Mouse (Mus musculus) limb, embryonic 13.5 days (tissue): ENCODE measurements around the gene Arhgef7. TPM values are rescaled to one million over a fixed set of nuclear protein-coding genes. Genes with fewer than 3 reads are reported as not detected.

Source experiments
- ATAC-seq: fragments of 200-750 bp; cut with Nextera tagmentation; 2 replicates; pipeline ENCODE4 v1.8.0; 2017; ENCODE audit warnings: low read depth, moderate number of reproducible peaks, moderate TSS enrichment; ENCODE audit not compliant: low FRiP score
- H3K27ac ChIP-seq: fragments of 300-500 bp; sonication (generic); 2 replicates; pipeline ENCODE4 v1.5.1; 2015; ENCODE audit warnings: inconsistent platforms, mild to moderate bottlenecking, moderate library complexity
- H3K27me3 ChIP-seq: fragments of 300-500 bp; sonication (generic); 2 replicates; pipeline ENCODE4 v1.6.1; 2015; ENCODE audit warnings: mild to moderate bottlenecking, inconsistent platforms
- H3K36me3 ChIP-seq: fragments of 300-500 bp; sonication (generic); 2 replicates; pipeline ENCODE4 v1.6.1; 2015; ENCODE audit warnings: inconsistent platforms, mild to moderate bottlenecking, moderate library complexity
- H3K4me1 ChIP-seq: fragments of 300-500 bp; sonication (generic); 2 replicates; pipeline ENCODE4 v1.6.1; 2015; ENCODE audit warnings: inconsistent platforms
- H3K4me2 ChIP-seq: fragments of 300-500 bp; sonication (generic); replicated peaks from 2 replicates; pipeline ENCODE4 v1.6.1; 2015; ENCODE audit warnings: inconsistent platforms, mild to moderate bottlenecking, moderate library complexity
- H3K4me3 ChIP-seq: fragments of 300-500 bp; sonication (generic); 2 replicates; pipeline ENCODE4 v1.5.1; 2015; ENCODE audit warnings: moderate library complexity, mild to moderate bottlenecking, inconsistent platforms
- H3K9ac ChIP-seq: fragments of 300-500 bp; sonication (generic); 2 replicates; pipeline ENCODE4 v1.6.1; 2015; ENCODE audit warnings: mild to moderate bottlenecking, inconsistent platforms
- H3K9me3 ChIP-seq: fragments of 300-500 bp; sonication (generic); 2 replicates; pipeline ENCODE4 v1.6.1; 2016; ENCODE audit warnings: inconsistent platforms
- WGBS: fragments of 180-500 bp; shearing (Covaris S2); methylation state at CpG from one replicate; pipeline ENCODE4 v1.1.7; 2015; 5-methylcytosine and 5-hydroxymethylcytosine counted together
- polyA plus RNA-seq: library from polyadenylated mRNA; unstranded; fragments of >200 nt; fragmentation: Nextera tagmentation; extraction: Ambion mirVana; gene quantifications from 2 replicates; pipeline ENCODE4 v1.2.1, GENCODE M21; 2015

Gene Arhgef7
- polyA plus RNA-seq, 1 experiment from 2014 or later = 52.3 TPM

GRCm38 (mm10) chr8:11700060-11701032 is 27.2 kb upstream of the Arhgef7 start:
- Histone ChIP-seq H3K4me1 (peaks cover 3% of the 10 kb centered on the region; the same call in 1 of the 2 replicates), H3K9ac (no peak overlapping the region), H3K9me3 (no peaks in the 10 kb centered on the region), H3K36me3 (no peaks in the 10 kb centered on the region), H3K27ac (no peak overlapping the region), H3K27me3 (peaks cover 15% of the 10 kb centered on the region), H3K4me2 (peak overlapping the region; percentile 60), H3K4me3 (peak overlapping the region; percentile 17; the same call in 1 of the 2 replicates)
- 37% methylated on average over 26 of the region's 26 CpGs for WGBS
- ATAC-seq = peak; percentile 78; the same call in 1 of the 2 replicates

- Histone ChIP-seq H3K9ac (no peak within 1 kb of the TSS), H3K4me2 (peak within 1 kb of the TSS; percentile 60), H3K9me3 (no peaks in the 10 kb centered on the region), H3K4me3 (peak within 1 kb of the TSS; percentile 17; the same call in 1 of the 2 replicates), H3K36me3 (no peaks in the 10 kb centered on the region), H3K4me1 (peaks cover 3% of the 10 kb centered on the region; the same call in 1 of the 2 replicates), H3K27me3 (peaks cover 15% of the 10 kb centered on the region), H3K27ac (no peak within 1 kb of the TSS)
- WGBS = 68% methylated on average over 6 of the region's 6 CpGs
- ATAC-seq = no peak
Observed at GRCm38 (mm10) chr8:11701033-11701362, 26.5 kb upstream of the Arhgef7 start, which contains the start of gene 1700016D06Rik. Gene 1700016D06Rik, minus strand, starts transcription at chr8:11701063.

GRCm38 (mm10) chr8:11701428-11701827 is 26.1 kb upstream of the Arhgef7 start:
- H3K4me2 ChIP-seq = no peak overlapping the region
- WGBS = 77% methylated on average over 6 of the region's 6 CpGs
- peaks cover 15% of the 10 kb centered on the region for H3K27me3 ChIP-seq
- no peak overlapping the region for H3K27ac ChIP-seq
- H3K36me3 ChIP-seq = no peaks in the 10 kb centered on the region
- no peak for ATAC-seq
- H3K4me1 ChIP-seq = peaks cover 3% of the 10 kb centered on the region; the same call in 1 of the 2 replicates
- no peak overlapping the region for H3K9ac ChIP-seq
- no peak overlapping the region for H3K4me3 ChIP-seq
- H3K9me3 ChIP-seq = no peaks in the 10 kb centered on the region

- Histone ChIP-seq H3K4me3 (no peak overlapping the region), H3K9ac (no peak overlapping the region), H3K27ac (no peak overlapping the region), H3K9me3 (no peaks in the 10 kb centered on the region), H3K36me3 (no peaks in the 10 kb centered on the region), H3K4me2 (no peak overlapping the region), H3K4me1 (peaks cover 3% of the 10 kb centered on the region; the same call in 1 of the 2 replicates), H3K27me3 (peaks cover 15% of the 10 kb centered on the region)
- 81% methylated on average over 5 of the region's 5 CpGs for WGBS
- ATAC-seq = no peak
Observed at GRCm38 (mm10) chr8:11703789-11704188, 23.7 kb upstream of the Arhgef7 start.

- H3K9me3 ChIP-seq = no peaks in the 10 kb centered on the region
- H3K9ac ChIP-seq = no peak overlapping the region
- 71% methylated on average over 6 of the region's 6 CpGs for WGBS
- H3K27me3 ChIP-seq = peaks cover 10% of the 10 kb centered on the region
- no peak for ATAC-seq
- no peaks in the 10 kb centered on the region for H3K36me3 ChIP-seq
- H3K4me2 ChIP-seq = no peak overlapping the region
- H3K4me1 ChIP-seq = peaks cover 3% of the 10 kb centered on the region; the same call in 1 of the 2 replicates
- H3K4me3 ChIP-seq = no peak overlapping the region
- H3K27ac ChIP-seq = no peak overlapping the region
Observed at GRCm38 (mm10) chr8:11704716-11705420, 22.7 kb upstream of the Arhgef7 start.

- Histone ChIP-seq H3K4me3 (no peak overlapping the region), H3K9ac (no peak overlapping the region), H3K27ac (no peak overlapping the region), H3K36me3 (no peaks in the 10 kb centered on the region), H3K4me1 (no peaks in the 10 kb centered on the region), H3K4me2 (no peak overlapping the region), H3K9me3 (no peaks in the 10 kb centered on the region), H3K27me3 (peaks cover 6% of the 10 kb centered on the region)
- 83% methylated on average over 12 of the region's 12 CpGs for WGBS
- 0 out of 2 replicates have a peak, but pooled peaks have one; percentile 42 for ATAC-seq
Observed at GRCm38 (mm10) chr8:11705818-11706217, 21.7 kb upstream of the Arhgef7 start.

- WGBS = 29% methylated on average over 3 of the region's 3 CpGs
- Histone ChIP-seq H3K36me3 (no peaks in the 10 kb centered on the region), H3K4me2 (no peak overlapping the region), H3K27me3 (no peaks in the 10 kb centered on the region), H3K9me3 (no peaks in the 10 kb centered on the region), H3K9ac (0 out of 2 replicates have a peak overlapping the region, but pooled peaks have one; percentile 31), H3K27ac (no peak overlapping the region), H3K4me3 (no peak overlapping the region), H3K4me1 (no peaks in the 10 kb centered on the region)
- no peak for ATAC-seq
Observed at GRCm38 (mm10) chr8:11707701-11708100, 19.8 kb upstream of the Arhgef7 start.

- H3K9me3 ChIP-seq = no peaks in the 10 kb centered on the region
- no peak overlapping the region for H3K27ac ChIP-seq
- H3K4me3 ChIP-seq = no peak overlapping the region
- 52% methylated on average over 2 of the region's 2 CpGs for WGBS
- H3K4me2 ChIP-seq = no peak overlapping the region
- no peak for ATAC-seq
- H3K4me1 ChIP-seq = peaks cover 2% of the 10 kb centered on the region; the same call in 1 of the 2 replicates
- no peaks in the 10 kb centered on the region for H3K36me3 ChIP-seq
- H3K27me3 ChIP-seq = no peaks in the 10 kb centered on the region
- H3K9ac ChIP-seq = no peak overlapping the region
Observed at GRCm38 (mm10) chr8:11708815-11709214, 18.7 kb upstream of the Arhgef7 start.

- Histone ChIP-seq H3K4me2 (no peak overlapping the region), H3K27me3 (no peaks in the 10 kb centered on the region), H3K4me3 (no peak overlapping the region), H3K4me1 (peaks cover 5% of the 10 kb centered on the region; the same call in 1 of the 2 replicates), H3K27ac (no peak overlapping the region), H3K9me3 (no peaks in the 10 kb centered on the region), H3K9ac (no peak overlapping the region), H3K36me3 (no peaks in the 10 kb centered on the region)
- no peak for ATAC-seq
- WGBS = 85% methylated on average over 3 of the region's 3 CpGs
Observed at GRCm38 (mm10) chr8:11709542-11709941, 18.0 kb upstream of the Arhgef7 start.

- no peak overlapping the region for H3K9ac ChIP-seq
- H3K4me3 ChIP-seq = no peak overlapping the region
- H3K4me2 ChIP-seq = no peak overlapping the region
- no peaks in the 10 kb centered on the region for H3K36me3 ChIP-seq
- ATAC-seq = no peak
- 64% methylated on average over 5 of the region's 5 CpGs for WGBS
- H3K9me3 ChIP-seq = no peaks in the 10 kb centered on the region
- no peak overlapping the region for H3K27ac ChIP-seq
- peaks cover 5% of the 10 kb centered on the region; the same call in 1 of the 2 replicates for H3K4me1 ChIP-seq
- no peaks in the 10 kb centered on the region for H3K27me3 ChIP-seq
Observed at GRCm38 (mm10) chr8:11710415-11710814, 17.1 kb upstream of the Arhgef7 start.

GRCm38 (mm10) chr8:11712244-11712643 is 15.3 kb upstream of the Arhgef7 start:
- peaks cover 5% of the 10 kb centered on the region; the same call in 1 of the 2 replicates for H3K4me1 ChIP-seq
- ATAC-seq = no peak
- H3K27ac ChIP-seq = no peak overlapping the region
- no peaks in the 10 kb centered on the region for H3K9me3 ChIP-seq
- 86% methylated on average over 6 of the region's 6 CpGs for WGBS
- H3K27me3 ChIP-seq = no peaks in the 10 kb centered on the region
- H3K9ac ChIP-seq = no peak overlapping the region
- H3K4me2 ChIP-seq = no peak overlapping the region
- no peaks in the 10 kb centered on the region for H3K36me3 ChIP-seq
- H3K4me3 ChIP-seq = no peak overlapping the region

GRCm38 (mm10) chr8:11717194-11717593 is 10.3 kb upstream of the Arhgef7 start:
- H3K27ac ChIP-seq = no peak overlapping the region
- no peak overlapping the region for H3K4me2 ChIP-seq
- no peaks in the 10 kb centered on the region for H3K9me3 ChIP-seq
- H3K27me3 ChIP-seq = peaks cover 4% of the 10 kb centered on the region; the same call in 1 of the 2 replicates
- no peak overlapping the region for H3K9ac ChIP-seq
- 69% methylated on average over 4 of the region's 4 CpGs for WGBS
- H3K4me1 ChIP-seq = peaks cover 5% of the 10 kb centered on the region; the same call in 1 of the 2 replicates
- no peak overlapping the region for H3K4me3 ChIP-seq
- no peak for ATAC-seq
- no peaks in the 10 kb centered on the region for H3K36me3 ChIP-seq
